Mouse (Mus musculus): ENCODE data around the gene Cep250. TPM values are rescaled to one million over a fixed set of nuclear protein-coding genes. Genes with fewer than 3 reads are reported as not detected.

The Cep250 gene
- total and polyA plus RNA-seq, 3 experiments: 12.8 to 16.4 TPM; not detected in 1

- peaks cover 9 to 20% of the 10 kb centered on the region in 2 experiments; a peak in 3 of 4 replicates for H3K4me1 ChIP-seq (ENCODE audit: control insufficient read depth in 1 of 2, insufficient read depth in 2 of 2, low read length in 2 of 2)
- H3K36me3 ChIP-seq (ENCODE audit: control insufficient read depth in 1 of 2, insufficient read depth in 2 of 2, low read length in 2 of 2): peaks cover 3 to 16% of the 10 kb centered on the region in 2 experiments; a peak in 3 of 4 replicates
- H3K79me2 ChIP-seq (ENCODE audit: control insufficient read depth, insufficient read depth, low read length, poor library complexity): no peaks in the 10 kb centered on the region
- DNase-seq (ENCODE audit: low read depth, low spot score): no peak
- no peak overlapping the region for H3K9ac ChIP-seq (ENCODE audit: control insufficient read depth, low read depth, low read length, poor library complexity, severe bottlenecking)
- TF ChIP-seq USF2 (IDR thresholded peaks at IDR 0.05; ENCODE audit: borderline replicate concordance in 1 of 2, insufficient read depth in 1 of 2, low read depth in 1 of 2, low read length in 2 of 2) (no peak), CHD1 (IDR thresholded peaks at IDR 0.05; ENCODE audit: low read depth, low read length) (no peak), E2F4 (IDR thresholded peaks at IDR 0.05; ENCODE audit: borderline replicate concordance, low read depth, low read length) (no peak), CHD2 (IDR thresholded peaks at IDR 0.05; ENCODE audit: low read length) (no peak), EP300 (IDR thresholded peaks at IDR 0.05; ENCODE audit: low read depth in 1 of 2, low read length in 2 of 2) (no peak), ZKSCAN1 (IDR thresholded peaks at IDR 0.05; ENCODE audit: low read depth, low read length) (no peak), JUND (IDR thresholded peaks at IDR 0.05; ENCODE audit: low read depth, low read length) (no peak), USF1 (IDR thresholded peaks at IDR 0.05; ENCODE audit: low read depth, low read length) (no peak), BHLHE40 (IDR thresholded peaks at IDR 0.05; ENCODE audit: borderline replicate concordance, low read depth, low read length) (no peak), MXI1 (IDR thresholded peaks at IDR 0.05; ENCODE audit: low read depth, low read length) (no peak), TAL1 (IDR thresholded peaks at IDR 0.05; ENCODE audit: low read length) (no peak)
- no peak overlapping the region for H3K4me3 ChIP-seq (ENCODE audit: control insufficient read depth in 1 of 2, insufficient read depth in 1 of 2, low read depth in 2 of 2, low read length in 2 of 2)
- no peaks in the 10 kb centered on the region for H3K9me3 ChIP-seq (replicated peaks; ENCODE audit: insufficient read depth, low read length)
- H3K27ac ChIP-seq (ENCODE audit: control insufficient read depth, low read depth, low read length): no peak overlapping the region
- H3K27me3 ChIP-seq (ENCODE audit: control insufficient read depth in 1 of 2, insufficient read depth in 2 of 2, low read length in 2 of 2): no peaks in the 10 kb centered on the region
Measured at GRCm38 (mm10) chr2:155987131-155987530, 30.9 kb downstream of the Cep250 start.

- H3K9ac ChIP-seq (ENCODE audit: control insufficient read depth, low read depth, low read length, poor library complexity, severe bottlenecking): peak overlapping the region; percentile 60
- H3K79me2 ChIP-seq (ENCODE audit: control insufficient read depth, insufficient read depth, low read length, poor library complexity): no peaks in the 10 kb centered on the region
- H3K4me3 ChIP-seq (ENCODE audit: control insufficient read depth in 1 of 2, insufficient read depth in 1 of 2, low read depth in 2 of 2, low read length in 2 of 2): peak overlapping the region; percentile 24 to 27; a peak in 3 of 4 replicates
- H3K27ac ChIP-seq (ENCODE audit: control insufficient read depth, low read depth, low read length): peak overlapping the region; percentile 95
- peak; percentile 90 for DNase-seq (ENCODE audit: low read depth, low spot score)
- H3K27me3 ChIP-seq (ENCODE audit: control insufficient read depth in 1 of 2, insufficient read depth in 2 of 2, low read length in 2 of 2): no peaks in the 10 kb centered on the region
- peaks cover 9 to 20% of the 10 kb centered on the region in 2 experiments; a peak in 3 of 4 replicates for H3K4me1 ChIP-seq (ENCODE audit: control insufficient read depth in 1 of 2, insufficient read depth in 2 of 2, low read length in 2 of 2)
- no peaks in the 10 kb centered on the region for H3K9me3 ChIP-seq (replicated peaks; ENCODE audit: insufficient read depth, low read length)
- H3K36me3 ChIP-seq (ENCODE audit: control insufficient read depth in 1 of 2, insufficient read depth in 2 of 2, low read length in 2 of 2): peaks cover 0 to 16% of the 10 kb centered on the region in 2 experiments; a peak in 2 of 4 replicates
- peak; percentile 43; the same call in 1 of the 2 replicates for TF ChIP-seq MAFK (IDR thresholded peaks at IDR 0.05; ENCODE audit: borderline replicate concordance, low read depth, low read length)
- no peak for TF ChIP-seq USF2 (IDR thresholded peaks at IDR 0.05; ENCODE audit: borderline replicate concordance in 1 of 2, insufficient read depth in 1 of 2, low read depth in 1 of 2, low read length in 2 of 2)
- TF ChIP-seq ETS1 (IDR thresholded peaks at IDR 0.05; ENCODE audit: low read depth, low read length): peak; percentile 93
- TF ChIP-seq ZMIZ1 (IDR thresholded peaks at IDR 0.05; ENCODE audit: low read depth, low read length): peak; percentile 65; the same call in 1 of the 2 replicates
- TF ChIP-seq MAZ (IDR thresholded peaks at IDR 0.05; ENCODE audit: low read depth, low read length): peak; percentile 54; the same call in 1 of the 2 replicates
- TF ChIP-seq MYC (IDR thresholded peaks at IDR 0.05; ENCODE audit: low read depth, low read length): no peak
- peak; percentile 88 for TF ChIP-seq GATA1 (IDR thresholded peaks at IDR 0.05; ENCODE audit: low read depth, low read length)
- TF ChIP-seq UBTF (IDR thresholded peaks at IDR 0.05; ENCODE audit: borderline replicate concordance, insufficient read depth, low read depth, low read length): no peak
- peak; percentile 91 for TF ChIP-seq TCF12 (IDR thresholded peaks at IDR 0.05; ENCODE audit: low read depth, low read length)
- no peak for TF ChIP-seq ELF1 (IDR thresholded peaks at IDR 0.05; ENCODE audit: low read depth, low read length)
- TF ChIP-seq CHD1 (IDR thresholded peaks at IDR 0.05; ENCODE audit: low read depth, low read length): no peak
- TF ChIP-seq CHD2 (IDR thresholded peaks at IDR 0.05; ENCODE audit: low read length): no peak
- TF ChIP-seq GABPA (IDR thresholded peaks at IDR 0.05; ENCODE audit: low read depth, low read length): no peak
- TF ChIP-seq E2F4 (IDR thresholded peaks at IDR 0.05; ENCODE audit: borderline replicate concordance, low read depth, low read length): no peak
- no peak for TF ChIP-seq MEF2A (IDR thresholded peaks at IDR 0.05; ENCODE audit: extremely low read depth, insufficient replicate concordance, low read depth, low read length, poor library complexity, severe bottlenecking)
- peak; percentile 92 for TF ChIP-seq SIN3A (IDR thresholded peaks at IDR 0.05; ENCODE audit: low read length)
- no peak; the same call in 1 of the 2 replicates for TF ChIP-seq TBP (IDR thresholded peaks at IDR 0.05; ENCODE audit: low read depth, low read length)
- TF ChIP-seq ZKSCAN1 (IDR thresholded peaks at IDR 0.05; ENCODE audit: low read depth, low read length): no peak
- TF ChIP-seq POLR2AphosphoS5 (IDR thresholded peaks at IDR 0.05; ENCODE audit: borderline replicate concordance, low read depth, low read length): no peak
- peak; percentile 46; the same call in 1 of the 2 replicates for TF ChIP-seq NELFE (IDR thresholded peaks at IDR 0.05; ENCODE audit: low read depth, low read length)
- TF ChIP-seq MXI1 (IDR thresholded peaks at IDR 0.05; ENCODE audit: low read depth, low read length): peak; percentile 61
- TF ChIP-seq MYB (IDR thresholded peaks at IDR 0.05; ENCODE audit: low read depth, low read length): peak; percentile 94
- TF ChIP-seq POLR2A (IDR thresholded peaks at IDR 0.05; ENCODE audit: control insufficient read depth in 1 of 2, insufficient read depth in 1 of 2, low read depth in 1 of 2, low read length in 2 of 2, poor library complexity in 1 of 2): peak in 1 of 2 experiments; percentile 54; a peak in 1 of 4 replicates
- TF ChIP-seq RCOR1 (IDR thresholded peaks at IDR 0.05; ENCODE audit: low read depth, low read length): peak; percentile 77
- TF ChIP-seq EP300 (IDR thresholded peaks at IDR 0.05; ENCODE audit: low read depth in 1 of 2, low read length in 2 of 2): peak; percentile 95 to 97
Measured at GRCm38 (mm10) chr2:155989085-155989484, 32.8 kb downstream of the Cep250 start.
